Mouse (Mus musculus) kidney, embryonic 14.5 days (tissue): ENCODE data around the gene Cpeb3. TPM values are rescaled to one million over a fixed set of nuclear protein-coding genes. Genes with fewer than 3 reads are reported as not detected.

Experiments used
- ATAC-seq: fragments of 200-750 bp; cut with Nextera tagmentation; 2 replicates; pipeline ENCODE4 v1.8.0; 2017; ENCODE audit warnings: moderate number of reproducible peaks, mild to moderate bottlenecking, moderate TSS enrichment, moderate library complexity; ENCODE audit not compliant: low FRiP score, low TSS enrichment
- H3K27ac ChIP-seq: fragments of 300-500 bp; sonication (generic); 2 replicates; pipeline ENCODE4 v1.5.1; 2014; ENCODE audit warnings: low read depth, mild to moderate bottlenecking, low read length, moderate library complexity, mixed read lengths
- H3K27me3 ChIP-seq: fragments of 300-500 bp; sonication (generic); 2 replicates; pipeline ENCODE4 v1.6.1; 2014; ENCODE audit warnings: mild to moderate bottlenecking, low read length; ENCODE audit not compliant: control insufficient read depth, insufficient read depth
- H3K36me3 ChIP-seq: fragments of 300-500 bp; sonication (generic); 2 replicates; pipeline ENCODE4 v1.6.1; 2014; ENCODE audit warnings: low read length, mixed read lengths; ENCODE audit not compliant: control insufficient read depth, insufficient read depth
- H3K4me1 ChIP-seq: fragments of 300-500 bp; sonication (generic); 2 replicates; pipeline ENCODE4 v1.6.1; 2014; ENCODE audit warnings: low read length, mixed read lengths; ENCODE audit not compliant: control insufficient read depth, insufficient read depth
- H3K4me2 ChIP-seq: fragments of 300-500 bp; sonication (generic); replicated peaks from 2 replicates; pipeline ENCODE4 v1.6.1; 2014; ENCODE audit warnings: low read depth, mild to moderate bottlenecking, low read length
- H3K4me3 ChIP-seq: fragments of 300-500 bp; sonication (generic); 2 replicates; pipeline ENCODE4 v1.5.1; 2014; ENCODE audit warnings: mild to moderate bottlenecking, low read length
- H3K9ac ChIP-seq: fragments of 300-500 bp; sonication (generic); 2 replicates; pipeline ENCODE4 v1.6.1; 2014; ENCODE audit warnings: low read depth, mild to moderate bottlenecking, low read length, moderate library complexity
- H3K9me3 ChIP-seq: fragments of 300-500 bp; sonication (generic); 2 replicates; pipeline ENCODE4 v1.6.1; 2016; ENCODE audit warnings: low read length; ENCODE audit not compliant: control insufficient read depth
- WGBS: fragments of 180-500 bp; shearing (Covaris S2); extraction: QIAGEN DNeasy Blood & Tissue Kit; methylation state at CpG from one replicate; pipeline ENCODE4 v1.1.7; 2014; 5-methylcytosine and 5-hydroxymethylcytosine counted together
- polyA plus RNA-seq: library from polyadenylated mRNA; unstranded; fragments of >200 nt; fragmentation: Nextera tagmentation; extraction: Ambion mirVana; gene quantifications from 2 replicates; pipeline ENCODE4 v1.2.1, GENCODE M21; 2014

Cpeb3 gene
- polyA plus RNA-seq, 1 experiment from 2014 or later, result 1.0 TPM

DNA sequence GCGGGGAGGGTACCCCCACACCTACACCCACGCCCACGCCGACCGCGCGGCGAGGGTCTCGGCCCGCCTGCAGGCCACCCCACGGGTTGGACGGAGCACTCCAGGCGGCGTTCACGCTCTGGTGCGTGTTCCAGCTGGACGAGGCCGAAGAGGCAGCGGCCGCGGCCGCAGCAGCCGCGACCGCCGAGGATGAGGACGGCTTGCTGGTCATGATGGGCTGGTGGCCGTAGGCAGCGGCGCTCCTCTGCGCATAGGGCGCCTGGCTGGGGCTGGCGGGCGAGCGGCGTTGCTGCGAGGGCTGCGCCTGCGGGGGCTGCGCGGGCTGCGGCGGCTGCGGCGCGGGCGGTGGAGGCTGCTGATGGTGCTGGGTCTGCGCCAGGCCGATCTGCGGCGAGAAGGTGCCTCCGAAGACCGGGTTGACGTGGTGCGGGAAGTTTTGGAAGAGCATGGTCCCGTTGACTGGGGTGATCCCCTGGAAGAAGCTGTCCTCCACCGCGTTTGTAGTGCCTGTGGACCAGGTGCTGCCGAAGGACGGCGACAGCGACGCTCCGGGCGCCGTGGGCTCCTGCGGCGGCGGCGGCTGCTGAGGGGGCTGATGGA lies 34.2 kb downstream of the Cpeb3 start:
- H3K4me1 ChIP-seq, result peaks cover 8% of the 10 kb centered on the region
- H3K4me2 ChIP-seq, result peak overlapping the region; percentile 100
- no peaks in the 10 kb centered on the region for H3K9me3 ChIP-seq
- peak overlapping the region; percentile 60 for H3K9ac ChIP-seq
- peak; percentile 59 for ATAC-seq
- under 1% methylated on average over 65 of the region's 70 CpGs for whole genome bisulfite sequencing
- peak overlapping the region; percentile 65 for H3K4me3 ChIP-seq
- H3K36me3 ChIP-seq, result no peaks in the 10 kb centered on the region
- peaks cover 6% of the 10 kb centered on the region; the same call in 1 of the 2 replicates for H3K27me3 ChIP-seq
- 0 out of 2 replicates have a peak overlapping the region, but pooled peaks have one; percentile 7 for H3K27ac ChIP-seq

DNA sequence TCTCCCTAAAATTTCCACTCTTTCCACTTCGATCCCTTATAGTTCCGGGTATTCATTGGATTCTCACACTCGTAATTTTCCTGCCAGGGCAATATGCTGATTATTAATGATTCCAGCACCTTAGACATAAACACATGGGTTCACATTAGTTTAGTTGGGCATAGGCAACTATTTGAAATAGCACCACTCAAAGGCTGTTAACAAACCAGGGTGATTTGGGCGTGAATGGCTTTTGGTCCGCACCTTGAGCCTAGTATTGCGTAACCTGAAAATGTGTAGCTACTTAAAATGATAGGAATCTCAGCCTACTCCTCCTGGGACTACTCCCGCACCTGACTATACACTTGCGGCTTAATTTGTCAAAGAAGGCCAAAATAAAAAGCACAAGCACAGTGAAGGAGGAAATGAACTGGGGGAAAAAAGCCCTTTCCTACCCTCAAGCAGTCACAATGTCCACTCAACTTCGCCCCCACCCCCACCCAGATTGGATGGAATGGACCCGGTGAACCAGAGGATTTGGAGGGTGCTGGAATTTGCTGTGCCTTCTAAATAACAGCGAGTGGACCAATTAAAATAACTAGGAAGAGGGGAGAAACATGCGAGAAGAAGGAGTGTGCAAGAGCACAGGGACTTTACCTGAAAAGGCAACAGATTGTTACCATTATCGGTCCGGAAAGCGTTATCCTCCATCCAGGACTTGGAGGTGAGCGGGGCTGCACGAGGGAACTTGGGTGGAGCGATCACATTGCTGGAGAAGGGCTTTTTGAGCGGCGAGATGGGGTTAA lies 34.9 kb downstream of the Cpeb3 start:
- Histone ChIP-seq H3K9me3 (no peaks in the 10 kb centered on the region), H3K9ac (peak overlapping the region; percentile 60), H3K36me3 (no peaks in the 10 kb centered on the region), H3K4me3 (peak overlapping the region; percentile 65), H3K27ac (no peak overlapping the region), H3K4me2 (peak overlapping the region; percentile 100), H3K4me1 (peaks cover 8% of the 10 kb centered on the region), H3K27me3 (peaks cover 6% of the 10 kb centered on the region; the same call in 1 of the 2 replicates)
- no peak for ATAC-seq
- 26% methylated on average over 20 of the region's 20 CpGs for WGBS

DNA sequence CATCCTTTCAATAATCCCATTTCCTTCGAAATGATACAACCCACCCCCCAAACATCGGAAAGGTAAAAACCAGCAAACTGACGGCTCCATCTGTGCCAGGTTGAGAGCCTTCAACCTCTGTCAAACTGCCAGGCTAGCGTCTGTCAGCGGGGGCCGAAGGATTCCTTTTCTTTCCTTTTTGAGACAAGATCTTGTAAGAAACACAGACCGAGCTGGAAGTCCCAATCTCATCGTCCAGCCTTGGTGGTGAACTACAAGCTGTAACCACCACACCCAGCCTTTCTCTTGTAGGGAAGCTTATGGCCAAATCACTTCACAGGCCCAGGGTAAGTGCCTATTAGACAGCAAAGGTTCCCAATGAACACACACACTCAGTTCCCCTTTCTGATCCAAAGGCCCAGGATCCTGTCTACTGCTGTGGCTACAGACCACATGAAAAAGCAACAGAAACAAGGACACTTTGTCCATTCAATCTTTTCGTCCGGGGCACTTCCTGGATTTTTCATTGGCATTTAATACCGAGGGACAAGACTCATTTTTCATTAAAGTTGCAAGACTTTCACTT lies 35.8 kb downstream of the Cpeb3 start:
- H3K4me1 ChIP-seq, result peaks cover 8% of the 10 kb centered on the region
- no peak overlapping the region for H3K4me3 ChIP-seq
- H3K36me3 ChIP-seq, result no peaks in the 10 kb centered on the region
- no peak overlapping the region for H3K4me2 ChIP-seq
- H3K27me3 ChIP-seq, result peaks cover 6% of the 10 kb centered on the region; the same call in 1 of the 2 replicates
- no peak overlapping the region for H3K27ac ChIP-seq
- ATAC-seq, result no peak
- H3K9ac ChIP-seq, result no peak overlapping the region
- H3K9me3 ChIP-seq, result no peaks in the 10 kb centered on the region
- WGBS, result 80% methylated on average over 11 of the region's 11 CpGs

DNA sequence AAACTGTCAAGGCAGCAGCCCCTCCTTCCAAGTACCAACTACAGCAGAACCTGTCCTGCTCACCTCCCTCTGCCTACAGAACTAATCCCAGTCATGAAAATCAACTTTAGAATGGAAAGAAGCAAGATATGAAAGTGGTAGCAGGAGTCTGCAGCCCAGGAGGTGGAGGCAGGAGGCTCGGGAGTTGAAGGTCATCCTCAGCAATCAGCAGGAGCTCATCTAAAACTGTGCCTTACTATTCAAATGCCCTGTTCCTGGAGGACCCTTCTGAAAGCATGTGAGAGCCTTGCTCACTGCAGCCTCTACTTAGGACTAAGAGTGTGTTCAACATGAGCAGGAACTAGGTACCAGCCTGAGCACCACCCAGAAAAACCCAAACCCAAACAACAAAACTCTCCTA lies 36.3 kb downstream of the Cpeb3 start:
- no peak for ATAC-seq
- WGBS, result 60% methylated on average over 1 of the region's 1 CpGs
- Histone ChIP-seq H3K9ac (no peak overlapping the region), H3K4me3 (no peak overlapping the region), H3K27ac (no peak overlapping the region), H3K4me1 (peaks cover 8% of the 10 kb centered on the region), H3K4me2 (no peak overlapping the region), H3K36me3 (no peaks in the 10 kb centered on the region), H3K9me3 (no peaks in the 10 kb centered on the region), H3K27me3 (peaks cover 5% of the 10 kb centered on the region; the same call in 1 of the 2 replicates)

DNA sequence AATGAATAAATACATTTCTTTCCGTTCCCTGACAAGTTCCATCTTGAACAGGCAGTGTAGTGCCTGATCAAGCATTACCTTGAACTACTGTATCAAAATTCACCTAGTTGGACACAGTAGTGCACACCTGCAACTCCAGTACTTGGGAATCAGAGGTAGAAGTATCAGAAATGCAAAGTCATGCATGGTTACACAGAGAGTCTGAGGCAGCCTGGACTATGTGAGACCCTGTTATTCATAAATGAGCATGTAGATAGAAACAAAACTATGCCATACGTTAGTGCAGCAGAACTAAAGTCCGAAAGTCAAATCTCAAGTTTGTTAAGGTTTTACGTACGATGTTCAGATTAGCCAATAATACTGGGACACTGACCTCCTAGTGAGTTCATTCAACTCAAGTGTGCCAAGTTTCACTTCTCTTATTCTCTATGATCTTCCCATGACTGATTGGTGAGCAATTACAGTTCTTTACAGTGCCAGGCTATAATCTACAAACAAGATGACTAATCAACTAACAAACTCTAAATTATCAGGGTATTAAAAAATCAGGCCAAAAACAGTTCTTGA lies 51.5 kb downstream of the Cpeb3 start:
- Histone ChIP-seq H3K9ac (no peak overlapping the region), H3K4me3 (no peak overlapping the region), H3K27ac (no peak overlapping the region), H3K9me3 (no peaks in the 10 kb centered on the region), H3K4me2 (no peak overlapping the region), H3K36me3 (no peaks in the 10 kb centered on the region), H3K4me1 (no peaks in the 10 kb centered on the region), H3K27me3 (no peaks in the 10 kb centered on the region)
- whole genome bisulfite sequencing, result 81% methylated on average over 5 of the region's 5 CpGs
- ATAC-seq, result no peak

DNA sequence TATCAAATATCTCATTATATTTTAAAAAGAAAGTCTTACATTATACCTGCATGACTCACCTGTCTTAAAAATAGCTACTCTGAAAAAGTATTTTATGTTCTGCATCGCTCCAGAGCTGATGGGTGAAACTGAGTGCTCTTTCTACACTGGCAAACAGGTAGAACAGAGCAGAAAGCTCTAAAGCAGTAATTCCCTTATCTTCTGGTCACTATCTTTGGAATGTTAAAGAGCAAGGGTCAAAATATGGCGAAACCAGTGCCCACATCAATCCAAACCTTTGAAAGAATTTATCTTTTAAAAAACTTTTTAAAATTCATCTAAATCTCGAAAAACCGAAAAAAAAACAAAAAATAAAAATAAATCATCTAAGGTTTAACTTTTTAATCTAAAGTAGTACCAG lies 52.4 kb downstream of the Cpeb3 start:
- H3K4me3 ChIP-seq, result no peak overlapping the region
- no peak overlapping the region for H3K9ac ChIP-seq
- no peaks in the 10 kb centered on the region for H3K9me3 ChIP-seq
- H3K4me1 ChIP-seq, result no peaks in the 10 kb centered on the region
- no peaks in the 10 kb centered on the region for H3K27me3 ChIP-seq
- H3K36me3 ChIP-seq, result no peaks in the 10 kb centered on the region
- 79% methylated on average over 4 of the region's 4 CpGs for WGBS
- H3K27ac ChIP-seq, result no peak overlapping the region
- no peak for ATAC-seq
- no peak overlapping the region for H3K4me2 ChIP-seq

DNA sequence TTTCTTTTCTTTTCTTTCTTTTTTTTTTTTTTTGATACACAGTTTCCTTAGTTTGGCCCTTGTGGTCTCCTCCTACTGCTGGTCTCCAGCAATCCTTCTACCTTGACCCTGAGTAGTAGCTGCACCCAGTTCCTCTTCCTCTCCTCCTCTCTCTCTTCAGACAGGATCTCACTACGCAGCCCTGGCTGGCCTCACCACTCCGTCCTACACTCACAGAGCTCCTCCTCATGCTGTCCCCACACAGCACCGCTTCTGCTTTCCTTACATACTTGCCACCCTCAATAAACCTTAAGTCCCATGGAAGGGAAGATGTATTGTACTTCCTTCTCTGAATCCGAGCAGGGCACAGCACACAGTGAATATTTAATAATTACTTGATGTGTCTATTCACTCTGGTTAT lies 61.3 kb downstream of the Cpeb3 start:
- no peak overlapping the region for H3K4me2 ChIP-seq
- H3K4me1 ChIP-seq, result no peaks in the 10 kb centered on the region
- ATAC-seq, result no peak
- no peaks in the 10 kb centered on the region for H3K9me3 ChIP-seq
- no peaks in the 10 kb centered on the region for H3K36me3 ChIP-seq
- H3K27me3 ChIP-seq, result no peaks in the 10 kb centered on the region
- no peak overlapping the region for H3K27ac ChIP-seq
- no peak overlapping the region for H3K4me3 ChIP-seq
- 72% methylated on average over 4 of the region's 4 CpGs for WGBS
- H3K9ac ChIP-seq, result no peak overlapping the region

DNA sequence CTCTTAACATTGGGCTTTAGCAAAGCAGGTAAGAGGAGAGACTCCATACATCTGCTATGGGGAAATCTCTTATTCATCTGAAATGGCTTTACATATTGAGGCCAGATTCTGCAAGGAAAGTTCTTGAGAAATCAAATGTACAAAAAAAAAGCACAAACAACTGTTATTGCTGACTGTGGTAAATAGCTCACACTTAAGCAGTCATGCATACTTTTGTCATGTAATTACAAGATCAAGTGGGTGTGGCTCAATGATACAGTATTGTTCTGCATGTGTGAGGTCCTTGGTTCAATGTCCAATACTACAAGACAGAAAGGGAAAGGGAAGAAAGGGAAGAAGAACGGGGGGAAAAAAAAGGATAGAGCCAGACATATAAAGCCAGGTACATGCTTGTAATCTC lies 62.6 kb downstream of the Cpeb3 start:
- H3K9me3 ChIP-seq, result no peaks in the 10 kb centered on the region
- no peak overlapping the region for H3K4me2 ChIP-seq
- 81% methylated on average over 1 of the region's 1 CpGs for WGBS
- H3K36me3 ChIP-seq, result no peaks in the 10 kb centered on the region
- no peak for ATAC-seq
- no peaks in the 10 kb centered on the region for H3K4me1 ChIP-seq
- H3K27ac ChIP-seq, result no peak overlapping the region
- H3K4me3 ChIP-seq, result no peak overlapping the region
- H3K27me3 ChIP-seq, result no peaks in the 10 kb centered on the region
- H3K9ac ChIP-seq, result no peak overlapping the region

DNA sequence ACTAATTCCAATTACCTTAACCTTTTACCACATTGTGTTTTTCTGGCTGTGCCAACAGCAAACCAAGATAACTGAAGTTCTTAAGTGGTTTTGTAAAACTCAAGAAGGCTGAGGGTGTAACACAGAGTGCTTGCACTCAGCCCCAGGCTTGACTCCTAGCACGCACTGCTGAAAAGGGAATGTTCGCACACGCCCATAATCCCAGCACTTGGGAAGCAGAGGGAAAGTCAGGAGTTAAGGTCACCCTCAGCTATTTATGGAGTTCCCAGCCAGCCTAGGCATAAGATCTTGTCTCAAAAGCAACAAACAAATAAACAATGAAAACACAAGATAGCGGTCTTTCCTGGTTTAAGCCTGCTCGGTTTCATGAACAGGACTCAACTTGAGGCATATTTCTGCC lies 63.0 kb downstream of the Cpeb3 start:
- Histone ChIP-seq H3K27me3 (no peaks in the 10 kb centered on the region), H3K4me1 (no peaks in the 10 kb centered on the region), H3K4me2 (no peak overlapping the region), H3K9me3 (no peaks in the 10 kb centered on the region), H3K36me3 (no peaks in the 10 kb centered on the region), H3K4me3 (no peak overlapping the region), H3K27ac (no peak overlapping the region), H3K9ac (no peak overlapping the region)
- 93% methylated on average over 5 of the region's 5 CpGs for WGBS
- no peak for ATAC-seq
